Mouse (Mus musculus) testis, postnatal 14 days (tissue): ENCODE measurements around the gene Gga3.

ENCODE experiments used
- DNase-seq: peaks from one replicate; pipeline ENCODE4 v3.0.0; 2021; ENCODE audit warnings: low spot score

Gene Gga3

DNA sequence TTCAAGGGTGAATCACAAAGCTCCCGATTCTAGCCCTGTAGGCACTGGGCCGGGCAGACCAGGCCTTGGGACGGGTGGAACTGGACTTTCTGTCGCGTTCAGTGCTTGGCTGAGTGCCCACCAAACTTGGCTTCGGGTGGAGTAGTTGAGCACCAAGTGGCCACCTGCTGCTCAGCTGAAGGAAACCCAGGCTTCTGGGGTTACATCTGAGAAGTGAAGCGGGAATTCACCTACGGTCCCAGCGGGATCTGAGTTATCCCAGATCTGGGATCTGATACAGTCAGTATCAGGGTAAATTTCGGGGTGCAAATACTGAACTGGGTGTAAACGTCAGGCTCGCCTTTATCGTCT, 8.2 kb upstream of the Gga3 start:
- DNase-seq, result peak; percentile 83

DNA sequence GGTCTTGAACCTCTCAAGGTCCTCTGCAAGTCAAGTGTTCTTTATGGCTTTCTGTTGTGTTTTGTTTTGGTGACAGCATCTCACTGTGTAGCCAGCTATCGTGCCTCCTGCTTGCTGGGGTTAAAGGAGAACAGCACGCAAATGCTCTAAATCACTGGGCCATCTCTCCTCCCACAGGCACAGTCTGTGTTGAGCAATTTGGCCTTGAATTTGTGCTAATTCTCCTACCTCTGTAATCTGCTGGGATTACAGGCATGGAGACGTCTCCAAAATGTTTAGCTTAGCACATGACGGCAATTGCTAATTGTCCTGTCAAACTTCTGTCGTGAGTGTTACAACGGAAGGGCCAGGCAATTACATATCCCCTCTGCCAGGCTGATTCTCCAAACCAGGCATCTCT, 7.3 kb upstream of the Gga3 start:
- peak; percentile 63 for DNase-seq

DNA sequence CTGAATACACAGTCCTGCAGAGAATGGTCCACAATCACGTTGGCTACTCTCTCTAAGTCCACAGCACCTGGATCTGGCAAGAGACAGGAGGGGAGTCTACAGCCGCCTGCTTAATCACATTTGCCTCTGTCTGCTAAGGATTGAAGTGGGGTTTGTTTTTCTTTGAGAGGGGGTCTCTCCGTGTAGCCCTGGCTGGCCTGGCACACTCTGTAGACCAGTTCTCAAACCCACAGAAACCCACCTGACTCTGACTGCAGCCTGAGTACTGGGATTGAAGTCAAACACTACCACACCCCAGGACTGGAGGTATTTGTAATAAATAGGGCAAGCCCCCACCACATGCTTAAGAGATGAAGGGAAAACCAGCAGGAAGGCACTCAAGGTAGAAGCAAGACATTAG, 5.7 kb upstream of the Gga3 start:
- DNase-seq, result no peak

DNA sequence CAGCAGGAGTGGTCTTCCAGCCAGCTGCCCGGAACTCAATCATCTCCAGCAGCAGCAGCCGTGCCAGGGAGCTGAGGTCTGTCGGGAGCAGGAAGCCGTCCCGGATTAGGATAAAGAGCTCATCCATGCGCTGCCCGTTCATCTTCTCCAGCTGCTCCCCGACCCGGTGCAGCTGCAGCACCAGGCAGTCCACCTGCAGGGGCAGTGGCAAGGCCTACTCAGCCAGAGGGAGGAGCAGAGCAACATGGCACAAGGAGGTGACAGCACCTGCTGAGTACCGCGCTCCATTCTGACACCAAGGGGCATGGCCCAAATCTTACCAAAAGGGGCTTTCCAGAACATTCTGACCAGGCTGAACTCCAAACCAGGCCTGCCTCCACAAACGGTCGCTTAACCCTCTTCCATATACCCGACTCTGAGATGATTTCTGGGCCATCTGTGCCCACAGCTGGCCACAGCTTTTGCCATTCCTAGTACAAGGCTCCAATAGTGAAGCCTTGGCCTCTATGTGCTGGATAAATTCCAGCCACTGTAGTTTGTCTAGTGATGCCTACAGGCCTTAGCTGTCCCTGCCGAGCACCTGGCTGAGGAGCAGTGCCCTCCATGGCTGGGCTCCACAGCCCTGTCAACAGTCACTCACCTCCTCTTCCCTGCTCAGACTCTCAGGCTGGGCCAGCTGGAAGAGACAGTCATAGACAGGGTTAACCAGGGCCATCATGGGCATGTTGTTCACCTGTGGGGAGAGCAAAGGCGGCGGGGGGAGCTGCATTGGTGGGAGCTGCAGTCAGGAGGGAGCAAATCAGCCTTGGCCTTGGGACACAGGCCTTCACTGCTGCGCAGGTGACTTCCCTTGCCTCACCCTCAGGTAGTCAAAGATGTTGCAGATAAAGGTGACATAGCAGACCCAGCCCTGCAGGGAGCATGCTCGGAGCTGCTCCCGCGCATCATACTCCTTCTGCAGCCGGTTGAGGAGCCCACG, 4.9 kb upstream of the Gga3 start:
- no peak for DNase-seq

- DNase-seq, result no peak
Observed at GRCm38 (mm10) chr11:115606733-115607132, 2.9 kb upstream of the Gga3 start.

DNA sequence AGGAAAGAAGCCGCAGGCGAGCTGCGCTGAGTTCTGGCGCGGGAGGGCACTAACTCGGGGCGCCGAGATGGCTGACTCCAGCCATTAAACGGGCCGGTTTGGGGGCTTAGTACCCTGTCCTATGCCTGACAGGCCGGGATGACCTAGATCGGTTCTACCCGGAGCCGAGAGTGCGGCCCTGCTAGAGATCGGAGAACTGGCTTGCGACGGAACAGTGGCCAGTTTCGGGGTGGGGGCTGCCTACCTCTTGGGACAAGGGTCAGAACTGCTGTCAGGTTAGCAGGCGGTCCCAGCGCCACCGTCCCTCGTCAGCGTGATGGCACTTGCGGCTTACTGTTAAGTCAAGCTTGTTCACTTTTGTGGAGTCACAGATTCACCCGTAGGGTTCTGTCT, 449 bp upstream of the Gga3 start:
- no peak for DNase-seq

DNA sequence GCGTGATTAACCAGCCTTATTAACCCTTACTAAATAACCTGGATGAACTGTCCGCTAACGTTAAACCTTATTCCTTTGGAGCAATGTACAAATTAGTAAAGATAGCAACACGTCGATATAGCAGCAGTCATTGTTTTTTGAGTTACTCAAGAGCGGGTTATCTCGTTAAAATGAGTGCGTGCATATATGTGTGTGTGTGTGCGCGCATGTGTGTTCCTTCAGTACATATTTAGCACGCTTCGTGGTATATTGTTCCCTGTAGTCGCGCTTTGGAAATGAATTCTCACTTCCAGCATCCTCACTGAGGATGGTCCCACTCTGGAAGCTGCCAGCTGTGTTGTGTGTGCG, 749 bp downstream of the Gga3 start:
- no peak for DNase-seq

DNA sequence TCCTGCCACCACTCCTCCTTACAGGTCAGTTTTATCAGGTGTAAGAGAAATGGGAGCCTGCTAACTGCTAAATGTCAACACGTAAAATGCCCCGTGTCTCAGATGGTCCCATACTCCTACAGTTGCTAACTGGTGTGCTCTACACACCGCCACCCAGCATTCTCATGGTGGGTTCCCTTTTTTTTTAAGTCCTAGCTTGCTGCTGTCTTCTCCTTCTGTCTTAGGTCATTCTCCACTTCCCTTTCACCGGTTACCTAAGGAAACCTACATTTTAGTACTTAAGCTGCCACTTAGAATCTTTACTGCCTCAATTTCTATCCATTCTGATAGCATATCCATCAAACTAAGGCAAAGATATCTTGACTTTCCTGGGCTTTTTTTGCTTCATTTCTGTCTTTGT, 2.7 kb downstream of the Gga3 start:
- no peak for DNase-seq

- DNase-seq, result no peak
Observed at GRCm38 (mm10) chr11:115600743-115601142, 3.1 kb downstream of the Gga3 start.

GRCm38 (mm10) chr11:115599722-115600121, 4.1 kb downstream of the Gga3 start:
- DNase-seq, result no peak

DNA sequence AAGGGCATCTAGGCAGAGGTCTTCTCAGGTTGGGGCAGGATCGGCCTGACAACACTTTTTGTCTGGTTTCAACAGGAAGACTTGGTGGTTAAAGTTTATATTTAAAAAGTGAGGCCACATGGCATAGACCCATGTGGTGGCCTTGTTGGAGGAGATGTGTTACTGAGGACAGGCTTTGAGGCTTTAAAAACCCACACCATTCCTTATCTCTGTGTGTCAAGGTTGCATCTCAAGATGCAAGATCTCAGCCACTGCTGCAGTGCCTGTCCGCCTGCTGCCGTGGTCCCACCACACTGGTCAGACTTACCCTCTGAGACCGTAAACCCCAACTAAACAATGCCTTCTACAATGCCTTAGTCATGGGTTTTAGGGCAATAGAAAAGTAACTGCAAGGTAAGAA, 5.5 kb downstream of the Gga3 start:
- no peak for DNase-seq

DNA sequence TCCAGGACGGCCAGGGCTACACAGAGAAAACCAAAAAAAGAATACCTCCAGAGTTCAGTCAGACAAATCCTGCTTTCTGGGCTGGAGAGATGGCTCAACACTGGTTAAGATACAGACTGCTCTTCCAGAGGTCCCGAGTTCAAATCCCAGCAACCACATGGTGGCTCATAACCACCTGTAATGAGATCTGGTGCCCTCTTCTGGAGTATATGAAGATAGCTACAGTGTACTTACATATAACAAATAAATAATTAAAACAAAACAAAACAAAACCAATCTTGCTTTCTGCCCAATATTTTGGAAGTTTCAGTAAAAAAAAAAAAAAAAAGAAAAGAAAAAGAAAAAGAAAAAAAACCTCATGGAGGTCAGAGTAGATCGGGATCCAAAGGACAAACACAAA, 8.6 kb downstream of the Gga3 start:
- DNase-seq, result no peak

- no peak for DNase-seq
Observed at GRCm38 (mm10) chr11:115590526-115591075, 13.2 kb downstream of the Gga3 start.

GRCm38 (mm10) chr11:115587984-115588383, 15.9 kb downstream of the Gga3 start:
- no peak for DNase-seq

DNA sequence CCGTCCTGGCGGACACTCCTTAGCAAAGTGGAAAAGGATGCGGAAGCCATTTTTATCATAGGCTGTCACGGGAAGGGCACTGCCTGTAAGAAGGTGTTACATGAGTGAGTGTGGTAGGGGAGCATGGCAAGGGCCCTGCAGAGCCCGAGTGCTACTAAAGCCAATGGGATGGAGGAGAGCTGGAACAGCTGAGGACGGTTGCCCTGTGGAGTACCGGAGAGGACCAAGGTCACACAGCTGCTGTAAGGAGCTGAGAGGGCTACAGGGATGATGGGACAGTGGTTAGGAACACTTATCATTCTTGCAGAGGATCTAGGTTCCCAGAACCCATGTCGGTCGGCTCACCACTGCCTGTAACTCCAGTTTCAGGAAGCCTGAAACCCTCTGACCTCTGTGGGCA, 17.4 kb downstream of the Gga3 start:
- DNase-seq, result no peak

GRCm38 (mm10) chr11:115585573-115586100, 18.2 kb downstream of the Gga3 start:
- no peak for DNase-seq

- DNase-seq, result no peak
Observed at GRCm38 (mm10) chr11:115584376-115585073, 19.3 kb downstream of the Gga3 start.

DNA sequence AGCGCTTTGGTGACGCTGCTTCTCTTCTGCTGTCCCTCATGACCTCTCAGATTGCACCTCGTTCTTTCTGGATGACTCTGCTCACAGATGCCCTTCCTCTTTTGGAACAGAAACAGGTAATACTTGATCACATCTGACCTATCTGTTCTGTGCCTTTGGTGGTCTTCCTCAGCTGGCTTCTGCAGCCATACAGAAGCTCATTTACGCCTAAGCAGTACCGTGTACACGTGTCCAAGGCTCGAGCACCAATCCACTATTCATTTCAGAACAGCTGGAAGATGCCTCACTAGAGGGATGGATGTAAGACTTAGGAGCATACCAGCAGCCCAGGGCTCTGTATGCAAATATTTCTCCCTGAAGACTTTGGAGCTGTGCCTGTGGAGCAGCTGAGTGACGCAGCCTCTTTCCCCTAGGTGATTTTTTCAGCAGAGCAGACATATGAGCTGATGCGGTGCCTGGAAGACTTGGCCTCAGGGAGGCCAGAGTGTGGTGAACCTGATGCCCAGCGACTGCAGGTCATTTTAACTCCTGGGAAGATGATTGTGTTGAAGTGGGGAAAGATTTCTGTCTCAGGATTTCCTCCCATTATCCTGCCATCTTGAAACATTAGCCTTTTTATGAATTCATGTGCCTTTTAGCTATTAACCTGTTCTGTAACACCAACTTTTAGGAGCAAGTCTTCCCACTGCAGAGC, 20.8 kb downstream of the Gga3 start:
- no peak for DNase-seq

- no peak for DNase-seq
Observed at GRCm38 (mm10) chr11:115579080-115579479, 24.8 kb downstream of the Gga3 start.

GRCm38 (mm10) chr11:115564961-115565360, 38.9 kb downstream of the Gga3 start:
- no peak for DNase-seq

DNA sequence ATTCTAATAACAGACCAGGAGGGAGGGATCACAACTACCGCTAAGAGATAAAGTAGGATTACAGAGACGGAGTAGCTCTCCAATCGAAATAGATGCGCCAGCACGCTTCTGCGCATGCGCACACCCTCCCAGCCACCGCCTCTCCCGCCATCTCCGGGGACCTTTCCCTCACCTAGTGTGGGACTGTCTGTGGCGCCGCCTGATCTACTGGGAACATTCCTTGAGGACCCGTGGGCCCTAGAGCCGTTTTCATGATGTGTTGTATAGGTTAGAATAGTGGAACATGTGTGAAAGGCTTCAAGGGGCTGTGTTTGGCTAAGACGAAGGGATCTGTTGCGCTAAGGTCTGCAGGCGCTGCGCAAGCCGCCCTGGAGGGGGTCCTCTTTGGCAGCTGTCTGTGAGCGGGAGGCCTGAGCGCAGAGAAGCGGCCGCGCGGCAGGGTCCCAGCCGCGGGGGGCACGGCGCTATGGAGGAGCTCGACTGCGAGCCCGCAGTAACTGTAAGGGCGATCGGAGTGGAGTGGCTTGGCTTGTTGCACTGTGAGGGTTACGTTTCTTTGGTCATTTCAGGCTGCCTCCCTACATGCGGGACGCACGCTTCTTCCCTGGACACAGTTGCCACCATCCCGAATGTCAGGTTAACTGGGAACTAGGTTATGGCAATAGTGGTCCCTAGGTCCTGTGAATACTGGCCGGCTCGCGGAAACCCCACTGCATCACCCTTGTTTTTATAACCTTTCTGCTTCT, 39.6 kb downstream of the Gga3 start, which contains the start of gene Nup85:
Gene Nup85, plus strand, starts transcription at position 371 of the 746 bp plus-strand sequence.
- peak; percentile 97 for DNase-seq

GRCm38 (mm10) chr11:115563406-115563805, 40.4 kb downstream of the Gga3 start:
- no peak for DNase-seq
